Mouse (Mus musculus): ENCODE measurements at regions not wholly inside any gene's neighbourhood (a gene's known extent, or its start where the extent isn't known, plus 50 kb on each side); places are given as distances from the start of the nearest gene placed in this dataset.
A peak's percentile ranks its signal among the peaks of the same experiment; 100 is the strongest.

GRCm38 (mm10) chr12:26546361-26546760 is 77.4 kb downstream of the Cmpk2 start:
- no peak for DNase-seq (ENCODE audit: low read depth, low spot score)

GRCm38 (mm10) chr12:26543463-26543862 is 74.5 kb downstream of the Cmpk2 start:
- DNase-seq (ENCODE audit: low read depth, low spot score), result no peak

GRCm38 (mm10) chr12:26542451-26542850 is 73.4 kb downstream of the Cmpk2 start:
- DNase-seq (ENCODE audit: low read depth, low spot score), result no peak

- no peak for DNase-seq (ENCODE audit: low read depth, low spot score)
Observed at GRCm38 (mm10) chr12:26535261-26535890, 66.4 kb downstream of the Cmpk2 start.

- no peak for DNase-seq (ENCODE audit: low read depth, low spot score)
Observed at GRCm38 (mm10) chr12:26534229-26535105, 65.5 kb downstream of the Cmpk2 start.

GRCm38 (mm10) chr12:26533641-26534151 is 64.7 kb downstream of the Cmpk2 start:
- no peak for DNase-seq (ENCODE audit: low read depth, low spot score)

GRCm38 (mm10) chr12:26532823-26533640 is 64.0 kb downstream of the Cmpk2 start:
- DNase-seq (ENCODE audit: low read depth, low spot score), result peak; percentile 64

GRCm38 (mm10) chr12:26532076-26532475 is 63.1 kb downstream of the Cmpk2 start:
- DNase-seq (ENCODE audit: low read depth, low spot score), result no peak

All from CD4-positive, CD25-positive, alpha-beta regulatory T cell, adult 2 months (primary cell).